In genomic region chr11:113727992-113728391, GRCm38 (mm10) we compare ENCODE assay signal across 13 mouse cellular contexts. TPM values are rescaled to one million over a fixed set of nuclear protein-coding genes. Genes with fewer than 3 reads are reported as not detected.
A peak's percentile ranks its signal among the peaks of the same experiment; 100 is the strongest.
DNase-seq lines count a peak whose midpoint lies in the region; ATAC-seq and TF ChIP-seq lines count a peak whose summit lies in the region.
"Had no signal": no experiment of that assay in that cellular context is flagged by ENCODE, and none has a peak within 500 bp of the region (broad histone marks: within the 10 kb centered on the region; RNA-seq: fewer than 3 reads in every experiment).

No protein-coding gene starts in this region.

- 60% methylated on average over 6 of the region's 6 CpGs for WGBS in kidney, embryonic 14.5 days
- 31% methylated on average over 6 of the region's 6 CpGs for WGBS in limb, embryonic 10.5 days

- H3K4me3 ChIP-seq in kidney, embryonic 14.5 days (ENCODE audit: low read length), result no peak overlapping the region
- peak overlapping the region; percentile 48; the same call in 1 of the 2 replicates for H3K4me3 ChIP-seq in E14TG2a.4 (replicated peaks; ENCODE audit: low read length)
- H3K4me3 ChIP-seq in limb, embryonic 10.5 days, result 0 out of 2 replicates have a peak overlapping the region, but pooled peaks have one; percentile 16
- H3K4me3 ChIP-seq: heart, embryonic 13.5 days; liver, embryonic 13.5 days had no signal

- TF ChIP-seq CTCF in E14TG2a.4 (conservative IDR thresholded peaks at IDR 0.05; ENCODE audit: low read length), result no peak

- H3K27me3 ChIP-seq in kidney, embryonic 14.5 days (ENCODE audit: control insufficient read depth, insufficient read depth, low read length), result no peaks in the 10 kb centered on the region
- H3K27me3 ChIP-seq in E14TG2a.4 (ENCODE audit: insufficient read depth, low read length), result peaks cover 7% of the 10 kb centered on the region
- no peaks in the 10 kb centered on the region for H3K27me3 ChIP-seq in limb, embryonic 10.5 days (ENCODE audit: low read depth, poor library complexity, severe bottlenecking)
- H3K27me3 ChIP-seq: heart, embryonic 13.5 days; liver, embryonic 13.5 days had no signal

- peak overlapping the region; percentile 37; the same call in 1 of the 2 replicates for H3K27ac ChIP-seq in kidney, embryonic 14.5 days (ENCODE audit: low read depth, low read length)
- peak overlapping the region; percentile 79 for H3K27ac ChIP-seq in limb, embryonic 10.5 days
- H3K27ac ChIP-seq: heart, embryonic 13.5 days; liver, embryonic 13.5 days had no signal

- DNase-seq in adrenal gland, postnatal 14 days, result peak; percentile 3
- no peak for DNase-seq in adrenal gland, adult (ENCODE audit: inconsistent age in 2 of 2, low spot score in 1 of 2)
- no peak for DNase-seq in kidney, adult 11 months
- peak; percentile 77 for DNase-seq in limb, embryonic 10.5 days (ENCODE audit: low spot score)
- no peak for DNase-seq in right cerebral cortex, postnatal 36 days (ENCODE audit: low spot score in 2 of 2)
- DNase-seq: liver, embryonic 13.5 days had no signal

- H3K9me3 ChIP-seq in kidney, embryonic 14.5 days (ENCODE audit: control insufficient read depth, low read length), result no peaks in the 10 kb centered on the region
- no peaks in the 10 kb centered on the region for H3K9me3 ChIP-seq in E14TG2a.4 (ENCODE audit: low read length)
- H3K9me3 ChIP-seq in limb, embryonic 10.5 days (replicated peaks), result no peaks in the 10 kb centered on the region
- H3K9me3 ChIP-seq: heart, embryonic 13.5 days; liver, embryonic 13.5 days had no signal

- no peak overlapping the region for H3K9ac ChIP-seq in kidney, embryonic 14.5 days (ENCODE audit: low read depth, low read length)
- H3K9ac ChIP-seq: heart, embryonic 13.5 days; liver, embryonic 13.5 days had no signal

- H3K36me3 ChIP-seq in kidney, embryonic 14.5 days (ENCODE audit: control insufficient read depth, insufficient read depth, low read length), result peaks cover 39% of the 10 kb centered on the region
- peaks cover 73% of the 10 kb centered on the region for H3K36me3 ChIP-seq in E14TG2a.4 (ENCODE audit: insufficient read depth, low read length)
- peaks cover 98% of the 10 kb centered on the region for H3K36me3 ChIP-seq in limb, embryonic 10.5 days

- no peak overlapping the region for H3K4me2 ChIP-seq in kidney, embryonic 14.5 days (replicated peaks; ENCODE audit: low read depth, low read length)
- H3K4me2 ChIP-seq: heart, embryonic 13.5 days; liver, embryonic 13.5 days had no signal

- peaks cover 59% of the 10 kb centered on the region for H3K4me1 ChIP-seq in kidney, embryonic 14.5 days (ENCODE audit: control insufficient read depth, insufficient read depth, low read length)
- peaks cover 88% of the 10 kb centered on the region for H3K4me1 ChIP-seq in E14TG2a.4 (replicated peaks; ENCODE audit: low read depth, low read length)
- H3K4me1 ChIP-seq in limb, embryonic 10.5 days, result peaks cover 67% of the 10 kb centered on the region

- ATAC-seq in kidney, embryonic 14.5 days (ENCODE audit: low FRiP score, low TSS enrichment), result no peak
- no peak for ATAC-seq in CD4-positive, CD25-positive, alpha-beta regulatory T cell, adult 4 months

RNA-seq across cellular contexts. Expression of gene Cpsf4l, which starts 18.2 kb away (rescaled TPM):
- total RNA-seq in adrenal gland, postnatal 14 days (2021), result 1.5 and 2.5 TPM in 2 replicates
- 0.90 and 1.4 TPM in 2 replicates for polyA plus RNA-seq in kidney, embryonic 14.5 days (2014; fragmentation: Nextera tagmentation; extraction: Ambion mirVana)
- polyA plus RNA-seq in limb, embryonic 10.5 days (2016; fragmentation: Nextera tagmentation; extraction: Ambion mirVana), result 0.67 and 0.90 TPM in 2 replicates
- 1 to 10 TPM in 1 of 2 experiments, not detected in 1; 1.0 TPM for polyA plus RNA-seq in CD4-positive, CD25-positive, alpha-beta regulatory T cell, adult 4 months (2017; shearing (Covaris generic))
- total RNA-seq: common myeloid progenitor, adult 5-6 weeks; layer of hippocampus, postnatal 10 days; megakaryocyte-erythroid progenitor cell, adult 5-6 weeks had no signal
- polyA plus RNA-seq: liver, embryonic 13.5 days had no signal

RNA-seq across cellular contexts. Expression of gene Cdc42ep4, which starts 23.7 kb away (rescaled TPM):
- 76.8 and 82.7 TPM in 2 replicates for total RNA-seq in adrenal gland, postnatal 14 days (2021)
- 36.0 and 45.4 TPM in 2 replicates for polyA plus RNA-seq in kidney, embryonic 14.5 days (2014; fragmentation: Nextera tagmentation; extraction: Ambion mirVana)
- 111 and 130 TPM in 2 replicates for polyA plus RNA-seq in limb, embryonic 10.5 days (2016; fragmentation: Nextera tagmentation; extraction: Ambion mirVana)
- polyA plus RNA-seq in CD4-positive, CD25-positive, alpha-beta regulatory T cell, adult 4 months (2017; shearing (Covaris generic)), result 1 to 10 TPM; 2.1 to 2.3 TPM

RNA-seq across cellular contexts. Expression of gene D11Wsu47e, which starts 43.8 kb away (rescaled TPM):
- total RNA-seq in adrenal gland, postnatal 14 days (2021), result 15.9 and 18.2 TPM in 2 replicates
- polyA plus RNA-seq in kidney, embryonic 14.5 days (2014; fragmentation: Nextera tagmentation; extraction: Ambion mirVana), result 20.5 and 29.7 TPM in 2 replicates
- 26.7 and 28.4 TPM in 2 replicates for polyA plus RNA-seq in limb, embryonic 10.5 days (2016; fragmentation: Nextera tagmentation; extraction: Ambion mirVana)
- polyA plus RNA-seq in CD4-positive, CD25-positive, alpha-beta regulatory T cell, adult 4 months (2017; shearing (Covaris generic)), result 10 to 100 TPM in 1 of 2 experiments, 1 to 10 TPM in 1; 8.0 to 11.3 TPM

RNA-seq across cellular contexts. Expression of gene Fam104a, which starts 44.0 kb away (rescaled TPM):
- 25.7 and 28.5 TPM in 2 replicates for total RNA-seq in adrenal gland, postnatal 14 days (2021)
- 49.7 and 49.8 TPM in 2 replicates for polyA plus RNA-seq in kidney, embryonic 14.5 days (2014; fragmentation: Nextera tagmentation; extraction: Ambion mirVana)
- 55.0 and 55.4 TPM in 2 replicates for polyA plus RNA-seq in limb, embryonic 10.5 days (2016; fragmentation: Nextera tagmentation; extraction: Ambion mirVana)
- 10 to 100 TPM; 13.9 to 15.0 TPM for polyA plus RNA-seq in CD4-positive, CD25-positive, alpha-beta regulatory T cell, adult 4 months (2017; shearing (Covaris generic))

Comparison
In these comparisons a context has a peak if more than half of its experiments do, and no peak if none do; other contexts are left out.
1. DNase-seq: peak in adrenal gland, postnatal 14 days (single experiment) and limb, embryonic 10.5 days (single experiment); none in adrenal gland, adult (0 of 2), kidney, adult 11 months (single experiment) and right cerebral cortex, postnatal 36 days (0 of 2).
2. RNA of gene Cdc42ep4, which starts 23.7 kb away (polyA plus RNA-seq): 111 to 130 TPM in limb, embryonic 10.5 days and 36.0 to 45.4 TPM in kidney, embryonic 14.5 days; 2.1 to 2.3 TPM in CD4-positive, CD25-positive, alpha-beta regulatory T cell, adult 4 months; every median in the first group is over 10 times any median in the second.